Mouse (Mus musculus): ENCODE data around the gene Cirbp.
"Not testable (repeated sequence)": the region's sequence is repeated elsewhere in the genome, so short reads cannot be mapped to it uniquely, and the experiment has no call there.

Cirbp gene

DNA sequence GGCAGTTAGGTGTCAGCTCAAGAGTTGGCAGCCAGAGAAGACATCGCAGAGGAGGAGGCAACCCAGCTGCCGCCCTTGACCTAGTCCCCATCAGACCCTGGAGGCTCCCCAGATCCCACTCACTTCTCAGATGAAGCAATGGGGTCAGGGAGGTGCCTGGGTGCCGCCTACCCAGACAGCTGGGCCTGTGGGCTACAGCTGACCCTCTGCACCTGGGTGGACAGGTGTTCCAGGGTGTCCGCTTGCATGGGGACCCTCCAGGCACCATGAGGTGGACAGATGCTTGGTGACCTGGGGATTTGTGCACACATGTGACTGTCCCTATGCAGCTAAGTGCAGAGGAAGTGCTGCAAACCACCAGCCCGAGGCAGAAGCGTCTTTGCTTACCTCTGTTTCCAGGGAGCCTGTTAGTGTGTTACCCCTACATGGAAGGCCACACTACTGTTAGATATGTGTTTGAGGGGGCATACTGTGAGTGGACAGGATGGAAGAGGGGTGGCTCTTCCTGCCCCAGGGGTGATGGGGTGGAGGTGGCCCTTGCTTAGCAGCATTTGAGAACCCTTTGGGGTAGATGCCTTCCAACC is 3.0 kb upstream of the Cirbp start:
- no peak for DNase-seq (ENCODE audit: low read depth, low spot score)

DNA sequence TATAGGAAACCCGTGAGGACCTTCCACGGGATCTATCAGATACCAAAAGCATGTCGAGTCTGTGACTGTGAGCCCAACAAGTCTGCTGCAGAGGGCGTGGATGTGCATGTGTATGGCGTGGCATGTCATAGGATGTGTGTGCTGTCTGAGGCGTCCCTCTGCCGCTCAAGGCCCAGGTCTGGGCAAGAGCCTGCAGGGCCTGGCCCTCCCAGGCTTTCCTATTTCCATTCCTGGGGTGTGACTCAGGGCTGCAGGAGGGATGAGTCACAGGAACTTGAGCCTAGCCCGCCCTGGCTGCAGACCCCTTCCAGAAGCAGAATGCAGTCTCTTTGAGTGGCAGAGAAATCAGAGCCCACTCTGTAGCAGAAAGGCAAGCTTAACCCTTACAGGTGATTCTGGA is 2.1 kb upstream of the Cirbp start:
- DNase-seq (ENCODE audit: low read depth, low spot score) = peak; percentile 72

DNA sequence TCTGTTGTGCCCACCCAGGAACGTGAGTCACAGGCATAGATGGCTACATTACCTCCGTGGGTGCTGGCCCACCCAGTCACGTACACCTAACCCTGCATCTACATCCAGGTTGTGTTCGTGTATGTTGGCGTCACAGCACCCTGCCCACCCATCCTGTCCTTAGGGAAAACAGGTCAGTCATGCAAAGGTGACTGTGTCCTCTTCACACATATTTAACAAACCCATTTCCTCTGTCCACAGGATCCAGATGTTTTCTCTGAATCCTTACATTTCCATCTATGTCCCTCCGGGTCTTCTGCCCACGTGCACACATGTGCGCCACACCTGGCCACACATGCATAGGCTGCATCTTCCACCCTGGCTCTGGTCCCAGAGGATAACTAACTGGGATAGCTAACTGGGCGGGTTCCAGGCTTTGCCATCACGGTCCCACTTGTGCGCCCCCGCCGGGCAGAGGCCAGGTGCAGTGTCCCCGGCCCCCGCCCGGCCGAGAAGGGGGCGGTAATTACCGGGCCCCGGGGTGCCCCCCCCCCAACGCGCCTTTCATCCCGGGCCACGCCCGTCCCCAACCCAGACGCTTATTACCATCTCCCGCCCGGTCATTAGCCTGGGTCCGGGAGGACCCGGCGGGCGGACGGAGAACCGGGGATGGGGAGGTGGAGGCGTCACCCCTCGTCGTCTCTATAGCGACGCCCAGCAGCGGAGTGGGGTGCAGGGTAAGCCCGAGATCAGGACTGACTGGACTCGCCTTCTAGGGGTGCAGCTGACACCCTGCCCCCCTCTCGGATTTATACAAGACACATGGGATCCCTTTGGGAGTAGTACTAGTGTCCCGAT is 1.4 kb upstream of the Cirbp start:
- DNase-seq (ENCODE audit: low read depth, low spot score) = peak; percentile 20

DNA sequence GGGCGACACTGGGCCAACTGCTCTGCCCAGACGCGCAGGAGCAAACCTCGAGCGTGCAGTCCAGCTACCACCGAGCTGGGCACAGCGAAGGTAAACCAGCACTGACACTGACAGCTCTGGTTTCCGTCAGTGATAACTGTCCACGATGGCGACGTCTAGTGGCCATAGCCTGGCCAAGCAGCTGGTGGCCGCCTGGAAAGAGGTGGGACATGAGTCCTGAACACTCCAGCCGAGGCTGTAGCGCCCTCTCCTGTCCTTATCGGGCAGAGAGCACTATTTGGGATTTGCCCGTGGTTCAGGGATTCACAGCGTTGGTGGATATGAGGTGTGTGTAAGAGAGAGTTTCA is 814 bp upstream of the Cirbp start:
- DNase-seq (ENCODE audit: low read depth, low spot score) = no peak

DNA sequence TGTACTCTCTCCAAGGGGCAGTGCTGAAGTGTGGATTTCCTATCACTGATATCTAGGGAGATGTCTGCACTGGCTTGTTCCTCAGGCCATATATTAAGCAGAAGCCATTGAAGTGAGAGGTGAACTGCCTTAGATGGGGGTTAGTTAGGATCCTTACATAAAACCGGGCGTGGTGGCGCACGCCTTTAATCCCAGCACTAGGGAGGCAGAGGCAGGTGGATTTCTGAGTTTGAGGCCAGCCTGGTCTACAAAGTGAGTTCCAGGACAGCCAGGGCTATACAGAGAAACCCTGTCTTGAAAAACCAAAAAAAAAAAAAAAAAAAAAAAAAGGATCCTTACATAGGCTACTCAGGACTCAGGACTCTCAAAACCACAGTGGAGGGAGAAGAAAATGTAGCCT is 351 bp downstream of the Cirbp start:
- not testable (repeated sequence) for DNase-seq (ENCODE audit: low read depth, low spot score)

DNA sequence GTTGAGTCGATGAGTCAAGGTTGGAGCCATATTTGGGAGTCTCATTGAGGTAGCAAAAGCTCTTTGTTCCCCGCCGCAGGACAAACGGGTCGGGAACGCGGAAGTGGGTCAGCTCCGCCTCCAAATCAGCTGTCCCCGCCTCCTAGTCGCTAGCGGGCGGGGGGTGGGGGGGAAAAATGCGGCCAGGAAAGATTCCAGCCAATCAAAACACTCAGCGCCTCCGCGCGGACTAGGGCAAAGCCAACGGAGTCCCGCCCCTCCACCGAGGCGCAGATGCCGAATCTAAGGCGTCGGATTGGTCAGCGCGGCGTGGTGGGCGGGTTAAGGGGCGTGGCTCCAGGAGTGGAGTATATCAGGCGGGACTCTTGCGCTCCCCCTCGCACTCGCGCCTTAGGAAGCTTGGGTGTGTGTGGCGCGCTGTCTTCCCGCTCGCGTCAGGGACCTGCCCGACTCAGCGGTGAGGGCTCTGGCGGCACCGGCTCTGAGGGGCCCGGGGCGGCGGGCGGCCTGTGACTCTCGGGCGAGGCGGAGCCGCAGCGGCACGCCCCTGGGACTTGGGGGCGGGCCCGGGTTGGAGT is 1.8 kb downstream of the Cirbp start:
- DNase-seq (ENCODE audit: low read depth, low spot score) = no peak

DNA sequence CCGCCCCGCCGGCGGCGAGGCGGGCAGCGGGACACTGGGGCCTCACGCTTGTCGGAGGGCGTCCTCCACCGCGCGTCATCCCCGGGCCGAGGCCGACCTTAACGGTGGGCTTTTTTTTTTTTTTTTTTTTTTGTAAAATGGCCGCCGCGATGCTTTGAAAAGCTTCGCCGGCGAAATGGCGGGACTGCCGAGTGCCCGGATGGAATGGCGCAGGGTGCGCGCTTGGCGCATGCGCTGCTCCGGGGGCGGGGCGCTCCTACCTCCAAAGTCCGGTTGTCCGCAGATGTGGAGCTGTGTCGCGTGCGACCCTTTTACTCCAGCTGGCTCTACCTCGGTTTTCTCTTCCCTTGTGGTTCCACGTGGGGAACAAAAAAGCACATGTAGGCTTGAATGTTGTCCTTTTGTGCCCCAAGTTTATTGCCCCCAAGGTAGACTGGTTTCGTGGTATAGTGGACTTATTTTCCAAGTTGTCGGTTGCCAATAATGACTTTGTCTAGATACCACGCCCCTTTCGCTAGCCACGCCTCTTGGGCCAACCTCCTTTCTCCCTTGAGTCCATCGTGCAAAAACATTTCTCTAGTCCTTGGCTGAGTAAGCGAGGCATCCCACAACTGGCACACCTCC is 2.4 kb downstream of the Cirbp start:
- DNase-seq (ENCODE audit: low read depth, low spot score) = peak; percentile 95

DNA sequence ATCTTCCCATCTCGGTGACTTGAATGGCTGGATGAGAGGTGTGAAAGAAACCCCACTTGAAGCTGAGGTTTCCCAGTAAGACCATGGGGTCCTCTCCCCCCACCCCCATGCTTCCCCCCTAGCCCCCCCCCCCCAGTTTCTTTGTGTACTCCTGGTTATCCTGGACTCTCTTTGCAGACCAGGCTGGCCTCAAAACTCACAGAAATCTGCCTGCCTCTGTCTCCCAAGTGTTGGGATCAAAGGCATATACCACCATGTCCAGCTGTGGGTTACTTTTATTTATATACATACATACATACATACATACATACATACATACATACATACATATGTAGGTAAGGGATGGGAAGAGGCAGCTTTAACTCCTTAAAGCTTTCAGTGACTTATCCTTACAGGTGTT is 3.3 kb downstream of the Cirbp start:
- DNase-seq (ENCODE audit: low read depth, low spot score) = no peak

DNA sequence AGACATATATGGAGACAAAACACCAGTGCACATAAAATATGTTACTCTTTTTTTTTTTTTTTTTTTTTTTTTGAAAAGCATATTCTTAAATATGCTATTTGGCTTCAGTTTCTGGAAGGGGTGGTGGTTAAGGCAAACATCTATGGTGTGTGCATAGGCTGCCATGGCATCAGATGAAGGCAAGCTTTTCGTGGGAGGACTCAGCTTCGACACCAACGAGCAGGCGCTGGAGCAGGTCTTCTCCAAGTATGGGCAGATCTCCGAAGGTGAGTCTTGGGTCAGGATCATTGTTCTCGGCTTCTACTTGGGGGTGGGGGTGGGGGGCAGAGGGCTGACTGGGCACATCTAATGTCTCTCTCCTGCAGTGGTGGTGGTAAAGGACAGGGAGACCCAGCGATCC is 3.9 kb downstream of the Cirbp start:
- DNase-seq (ENCODE audit: low read depth, low spot score) = peak; percentile 29

DNA sequence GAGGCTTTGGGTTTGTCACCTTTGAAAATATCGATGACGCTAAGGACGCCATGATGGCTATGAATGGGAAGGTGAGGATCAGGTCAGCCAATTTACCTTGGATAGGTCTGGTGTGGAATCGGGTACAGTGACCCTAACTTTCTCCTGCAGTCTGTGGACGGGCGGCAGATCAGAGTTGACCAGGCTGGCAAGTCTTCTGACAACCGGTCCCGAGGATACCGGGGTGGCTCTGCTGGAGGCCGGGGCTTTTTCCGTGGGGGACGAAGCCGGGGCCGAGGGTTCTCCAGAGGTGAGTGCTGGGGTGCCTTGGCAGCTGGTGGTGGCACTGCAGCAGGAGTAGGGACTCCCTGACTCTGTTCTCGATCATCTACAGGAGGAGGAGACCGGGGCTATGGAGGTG is 4.3 kb downstream of the Cirbp start:
- peak; percentile 4 for DNase-seq (ENCODE audit: low read depth, low spot score)

DNA sequence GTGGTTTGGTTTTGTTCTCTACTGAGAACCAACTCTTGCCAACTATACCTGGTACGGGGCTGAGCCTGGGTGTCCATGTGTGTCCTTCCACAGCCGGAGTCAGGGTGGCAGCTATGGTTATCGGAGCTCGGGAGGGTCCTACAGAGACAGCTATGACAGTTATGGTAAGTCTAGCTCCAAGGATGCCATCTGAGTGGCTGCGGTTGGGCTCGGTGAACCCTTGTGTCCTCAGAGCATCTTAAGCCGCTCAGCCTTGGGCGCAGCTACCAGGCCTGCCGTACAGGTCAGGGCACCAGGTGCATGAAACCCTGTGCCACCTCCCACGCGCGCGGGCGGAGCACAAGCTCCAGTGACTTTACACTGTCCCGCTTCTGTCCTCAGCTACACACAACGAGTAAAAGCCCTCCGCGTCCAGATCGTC is 4.8 kb downstream of the Cirbp start:
- DNase-seq (ENCODE audit: low read depth, low spot score) = peak; percentile 9

DNA sequence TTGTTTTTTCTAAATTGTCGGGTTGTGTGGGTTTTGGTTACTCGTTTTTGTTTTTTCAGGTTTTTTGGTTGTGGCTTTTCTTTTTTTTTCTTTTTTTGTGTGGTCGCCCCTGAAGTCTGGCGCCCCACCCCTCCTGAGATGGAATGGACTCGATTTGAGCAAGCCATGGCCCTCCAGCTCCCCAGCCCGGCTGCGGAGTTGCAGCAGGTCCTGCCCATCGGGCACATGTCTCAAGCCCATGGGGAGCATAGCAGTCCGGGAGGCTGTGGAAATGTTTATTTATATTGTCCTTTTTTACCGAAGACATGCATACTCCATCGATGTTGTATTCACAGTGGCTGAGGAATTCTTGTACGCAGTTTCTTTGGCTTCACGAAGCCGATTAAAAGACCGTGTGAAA is 5.5 kb downstream of the Cirbp start:
- DNase-seq (ENCODE audit: low read depth, low spot score) = no peak

DNA sequence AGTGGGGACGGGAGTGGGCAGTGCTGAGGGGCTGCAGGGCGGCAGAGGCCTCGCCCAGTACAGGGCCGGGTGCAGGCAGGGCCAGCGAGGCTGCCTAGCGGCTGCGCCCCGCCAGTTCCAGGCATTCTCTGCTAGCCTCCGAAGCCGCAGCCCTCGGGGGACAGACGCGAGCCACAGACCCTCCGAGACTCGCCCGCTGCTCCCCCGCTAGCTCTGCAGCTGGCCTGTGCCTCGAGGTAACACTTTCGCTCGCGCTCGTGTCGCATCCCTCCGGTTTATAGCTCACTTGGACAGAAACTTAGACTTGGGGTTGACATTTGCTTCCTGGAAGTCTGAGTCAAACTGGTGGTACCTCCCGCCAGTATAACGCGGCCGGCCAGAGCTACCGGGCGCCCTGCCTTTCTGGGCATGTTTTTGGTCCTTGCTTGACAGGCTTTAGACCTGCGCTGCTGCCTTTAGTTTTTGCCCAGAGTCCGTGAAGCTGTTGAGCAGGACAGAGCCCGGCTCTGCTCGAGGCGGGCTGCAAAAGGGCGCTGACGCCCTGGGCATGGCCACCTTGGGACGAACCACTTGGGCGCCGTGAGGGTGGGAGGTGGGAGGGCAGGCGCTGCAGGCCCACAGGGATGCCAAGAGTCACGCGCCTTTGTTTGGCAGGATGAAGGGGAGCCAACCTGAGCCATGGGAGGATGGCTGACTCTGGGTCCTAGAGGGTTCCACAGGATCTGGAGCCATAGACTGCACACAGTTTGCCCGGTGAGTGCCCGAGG is 6.2 kb downstream of the Cirbp start:
- peak; percentile 5 for DNase-seq (ENCODE audit: low read depth, low spot score)

DNA sequence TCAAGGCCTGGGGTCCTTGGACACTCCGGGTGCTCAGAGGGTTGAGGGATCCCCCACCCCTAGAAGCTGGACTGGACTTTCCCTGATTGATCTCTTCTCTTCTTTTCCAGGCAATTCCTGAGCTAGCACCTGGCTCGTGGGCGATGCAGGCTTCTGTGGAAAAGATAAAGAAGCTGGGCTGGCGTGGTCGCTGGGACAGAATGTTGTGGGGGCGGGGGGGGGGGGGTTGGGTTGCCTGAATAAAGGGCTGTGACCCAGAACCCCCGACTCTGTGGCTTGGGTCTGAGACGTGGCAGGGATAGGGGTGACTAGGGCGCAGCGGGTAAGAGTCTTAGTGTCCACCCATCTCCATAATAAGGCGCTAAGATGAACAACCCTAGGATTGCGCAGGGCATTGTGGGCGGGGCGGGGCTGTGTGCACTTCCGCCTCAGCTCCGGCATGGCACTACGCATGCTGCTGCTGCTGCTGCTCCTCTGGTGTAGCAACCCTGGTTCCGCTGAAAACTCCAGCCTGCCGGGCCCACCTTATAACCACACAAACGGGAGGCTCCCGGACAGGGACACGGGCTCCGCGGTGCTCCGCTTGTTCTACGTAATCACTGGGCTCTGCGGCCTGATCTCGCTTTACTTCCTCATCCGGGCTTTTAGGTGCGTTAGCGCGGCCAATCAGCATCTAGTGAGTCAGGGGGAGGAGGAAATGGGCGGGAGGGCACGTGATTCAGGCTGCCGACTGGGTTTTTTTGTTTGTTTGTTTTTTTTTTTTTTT is 6.9 kb downstream of the Cirbp start, which contains the start of gene 1600002K03Rik:
TSS of gene 1600002K03Rik (plus strand) at position 418 of the 766 bp plus-strand sequence.
- DNase-seq (ENCODE audit: low read depth, low spot score) = peak; percentile 96

DNA sequence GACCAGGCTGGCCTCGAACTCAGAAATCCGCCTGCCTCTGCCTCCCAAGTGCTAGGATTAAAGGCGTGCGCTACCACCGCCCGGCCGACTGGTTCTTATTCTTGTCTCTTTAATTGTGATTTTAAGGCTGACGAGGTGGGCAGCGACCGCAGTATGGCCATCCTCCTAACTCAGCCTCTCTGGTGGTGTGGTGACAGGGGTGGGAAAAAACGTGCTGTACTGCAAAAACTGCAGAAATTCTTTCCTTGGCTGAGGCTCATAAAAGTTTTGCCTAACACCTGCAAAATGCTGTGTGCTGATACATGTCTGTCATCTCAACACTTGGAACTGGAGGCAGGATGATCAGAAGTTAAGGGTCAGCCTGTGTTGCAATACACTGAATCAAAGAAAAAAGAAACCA is 7.6 kb downstream of the Cirbp start:
- no peak for DNase-seq (ENCODE audit: low read depth, low spot score)

DNA sequence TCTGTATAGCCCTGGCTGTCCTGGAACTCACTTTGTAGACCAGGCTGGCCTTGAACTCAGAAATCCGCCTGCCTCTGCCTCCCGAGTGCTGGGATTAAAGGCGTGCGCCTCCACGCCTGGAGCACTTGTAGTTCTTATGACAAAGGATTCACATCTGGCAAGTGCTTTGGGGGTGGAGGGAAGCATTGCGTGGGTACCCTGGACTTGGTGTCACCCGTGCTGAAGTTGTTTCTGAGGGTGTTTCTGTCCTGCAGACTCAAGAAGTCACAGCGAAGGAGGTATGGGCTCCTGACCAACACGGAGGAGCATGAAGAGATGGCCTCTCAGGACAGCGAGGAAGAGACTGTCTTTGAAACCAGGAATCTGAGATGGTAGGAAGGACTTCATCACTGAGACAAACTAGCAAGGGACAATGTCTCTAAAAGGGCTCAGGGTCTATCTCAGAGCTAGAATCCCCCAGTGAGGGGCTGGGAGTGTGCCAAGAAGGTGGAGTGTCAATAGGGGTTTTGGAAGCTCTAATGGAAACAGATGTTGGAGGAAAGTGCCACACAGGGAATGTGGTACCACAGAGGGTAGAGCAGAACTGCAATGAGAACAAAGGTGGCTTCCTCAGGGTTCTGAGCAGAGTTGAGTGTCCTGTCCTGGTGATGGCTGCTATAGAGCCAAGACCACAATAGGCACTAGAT is 8.3 kb downstream of the Cirbp start:
- no peak for DNase-seq (ENCODE audit: low read depth, low spot score)

DNA sequence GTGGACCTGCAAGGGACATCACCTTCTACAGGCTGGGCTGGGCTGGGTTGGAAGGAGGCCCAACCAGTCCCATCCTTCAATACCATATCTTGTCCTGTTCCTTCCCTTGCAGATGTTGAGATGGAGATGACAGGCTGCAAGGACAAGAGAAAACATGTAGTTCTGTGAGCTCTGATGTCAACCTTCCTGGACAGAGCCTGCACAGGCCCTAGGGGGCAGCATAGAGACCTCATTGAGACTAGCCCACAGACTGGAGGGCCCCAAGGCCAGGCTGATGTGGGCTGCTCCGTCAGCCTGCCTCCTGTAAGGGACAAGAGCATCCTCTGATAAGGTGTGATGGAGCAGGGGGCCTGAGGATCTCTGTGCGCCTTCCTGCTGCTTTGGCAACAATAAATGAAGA is 8.9 kb downstream of the Cirbp start:
- DNase-seq (ENCODE audit: low read depth, low spot score) = peak; percentile 68

DNA sequence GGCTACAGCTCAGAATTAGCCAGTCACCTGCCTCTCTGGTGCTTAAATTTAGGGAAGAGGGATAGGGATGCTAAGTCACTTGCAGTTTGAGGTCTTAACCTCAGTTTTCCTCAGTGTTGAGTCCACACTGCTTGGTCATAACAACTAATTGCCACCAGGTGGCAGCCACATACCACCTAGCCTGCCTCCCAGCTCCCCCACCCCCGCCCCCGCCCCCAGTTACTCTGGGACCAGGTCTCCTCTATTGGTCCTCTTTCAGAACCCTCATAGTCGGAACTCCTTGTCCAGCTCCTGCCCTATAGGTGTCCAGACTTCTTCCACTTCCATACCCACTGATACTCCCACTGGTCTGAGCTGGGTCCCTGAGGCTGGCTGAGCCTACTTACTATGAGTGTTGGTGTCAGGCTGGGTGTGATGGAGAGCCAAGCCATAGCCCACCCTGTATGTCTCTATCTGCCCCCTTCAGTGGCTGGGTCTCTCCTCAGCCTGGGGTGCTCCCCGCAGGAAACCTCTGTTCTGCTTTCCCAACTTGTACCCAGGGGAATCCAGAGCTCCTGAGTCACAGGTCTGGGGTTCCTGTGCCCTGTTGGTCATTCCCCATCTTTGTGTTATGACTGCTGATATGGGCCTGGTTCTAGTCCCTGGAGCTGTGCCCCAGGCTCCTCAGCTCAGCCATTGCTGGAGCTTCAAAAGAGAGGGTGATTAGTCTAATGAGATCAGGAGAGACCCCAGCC is 9.9 kb downstream of the Cirbp start:
- DNase-seq (ENCODE audit: low read depth, low spot score) = peak; percentile 75

DNA sequence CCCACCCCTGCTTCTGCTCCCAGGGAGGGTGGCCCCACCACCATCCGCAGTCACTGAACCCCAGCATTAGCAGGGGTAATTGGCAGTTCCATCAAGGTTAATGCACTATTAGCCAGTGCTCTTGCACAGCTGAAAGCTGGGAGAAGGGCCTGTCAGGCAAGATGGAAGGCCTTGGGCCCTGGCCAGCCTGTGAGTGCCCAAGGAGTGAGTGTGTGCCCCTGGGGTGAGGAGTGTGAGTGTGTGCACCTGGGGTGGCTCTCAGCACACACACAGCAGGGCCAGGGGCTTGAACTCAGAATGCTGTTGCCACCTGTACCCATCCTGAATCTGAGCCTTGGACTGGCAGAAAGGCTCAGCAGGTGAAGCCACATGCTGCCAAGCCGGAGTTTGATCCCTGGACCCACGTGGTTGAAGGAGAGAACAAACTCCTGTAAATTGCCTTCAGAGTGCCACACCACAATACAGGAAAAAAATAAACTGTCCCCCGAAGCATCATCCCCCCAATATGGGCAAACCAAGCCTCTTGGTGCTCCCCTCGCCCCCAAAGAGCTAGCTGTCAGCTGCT is 10.6 kb downstream of the Cirbp start:
- no peak for DNase-seq (ENCODE audit: low read depth, low spot score)

Measured in brain, adult 2 months (tissue).